Mouse (Mus musculus) brain, adult 10 weeks (tissue): ENCODE results near the gene Adam15. TPM values are rescaled to one million over a fixed set of nuclear protein-coding genes. Genes with fewer than 3 reads are reported as not detected.

ENCODE experiments used
- polyA plus RNA-seq: library from polyadenylated mRNA; stranded (reverse); fragments of 350-450 nt; fragmentation: Illumina TruSeq; extraction: RNeasy Lipid Tissue Mini Kit (QIAGEN cat#74804); gene quantifications from one replicate; pipeline ENCODE4 v1.2.3, GENCODE M21; 2015; ENCODE audit warnings: low read depth, low replicate concordance

Gene Adam15
- 137 TPM for polyA plus RNA-seq

GRCm38 (mm10) chr3:89349869-89350501 is at the start of gene Adam15:
Gene Adam15, minus strand, starts transcription at chr3:89349996.

GRCm38 (mm10) chr3:89394006-89394893 is 44.5 kb upstream of the Adam15 start, which contains the start of gene Zbtb7b:
Gene Zbtb7b, minus strand, starts transcription at chr3:89394776.

GRCm38 (mm10) chr3:89365153-89365485 is 15.3 kb upstream of the Adam15 start, which contains the start of gene Dcst1:
Gene Dcst1, minus strand, starts transcription at chr3:89365253.

GRCm38 (mm10) chr3:89361675-89362074 is 11.9 kb upstream of the Adam15 start, which contains the start of gene Dcst2:
Gene Dcst2, plus strand, starts transcription at chr3:89361975.

GRCm38 (mm10) chr3:89337721-89338578 is 11.8 kb downstream of the Adam15 start, which contains the start of gene Efna4:
Gene Efna4, minus strand, starts transcription at chr3:89338028.

GRCm38 (mm10) chr3:89322514-89323165 is 27.2 kb downstream of the Adam15 start, which contains the start of gene Efna3:
Gene Efna3, minus strand, starts transcription at chr3:89322965.

Other genes starting within 250 kb of the Adam15 start
- gene Gm43738, start 248.9 kb downstream of the Adam15 start, polyA plus RNA-seq: not detected
- 98.7 TPM for gene Fdps, start 248.0 kb downstream of the Adam15 start, polyA plus RNA-seq
- gene Pklr, start 213.9 kb downstream of the Adam15 start, polyA plus RNA-seq: not detected
- 8.9 TPM for gene Hcn3, start 189.8 kb downstream of the Adam15 start, polyA plus RNA-seq
- 35.8 TPM for gene Clk2, start 185.2 kb downstream of the Adam15 start, polyA plus RNA-seq
- 70.0 TPM for gene Scamp3, start 172.5 kb downstream of the Adam15 start, polyA plus RNA-seq
- 38.8 TPM for gene Fam189b, start 166.9 kb downstream of the Adam15 start, polyA plus RNA-seq
- gene Gba, start 147.1 kb downstream of the Adam15 start, polyA plus RNA-seq: 53.9 TPM
- 26.1 TPM for gene Thbs3, start 134.8 kb downstream of the Adam15 start, polyA plus RNA-seq
- gene Mtx1, start 122.9 kb downstream of the Adam15 start, polyA plus RNA-seq: 99.5 TPM
- 0.33 TPM for gene Muc1, start 120.9 kb downstream of the Adam15 start, polyA plus RNA-seq
- gene Krtcap2, start 104.0 kb downstream of the Adam15 start, polyA plus RNA-seq: 68.5 TPM
- gene Trim46, start 103.7 kb downstream of the Adam15 start, polyA plus RNA-seq: 53.6 TPM
- 107 TPM for gene Dpm3, start 90.6 kb downstream of the Adam15 start, polyA plus RNA-seq
- 61.6 TPM for gene Slc50a1, start 79.4 kb downstream of the Adam15 start, polyA plus RNA-seq
- gene Efna1, start 68.9 kb downstream of the Adam15 start, polyA plus RNA-seq: 9.0 TPM
- gene Efna3, start 27.0 kb downstream of the Adam15 start, polyA plus RNA-seq: 43.7 TPM
- not detected for gene Efna4, start 12.0 kb downstream of the Adam15 start, polyA plus RNA-seq
- gene Dcst2, start 12.0 kb upstream of the Adam15 start, polyA plus RNA-seq: 0.19 TPM
- gene Dcst1, start 15.3 kb upstream of the Adam15 start, polyA plus RNA-seq: not detected
- 17.3 TPM for gene Zbtb7b, start 44.8 kb upstream of the Adam15 start, polyA plus RNA-seq
- 5.2 TPM for gene Lenep, start 52.8 kb upstream of the Adam15 start, polyA plus RNA-seq
- 29.1 TPM for gene Flad1, start 61.9 kb upstream of the Adam15 start, polyA plus RNA-seq
- gene Cks1b, start 68.4 kb upstream of the Adam15 start, polyA plus RNA-seq: 4.6 TPM
- gene Shc1, start 68.4 kb upstream of the Adam15 start, polyA plus RNA-seq: 11.6 TPM
- gene Pygo2, start 80.2 kb upstream of the Adam15 start, polyA plus RNA-seq: 35.5 TPM
- gene Pbxip1, start 86.7 kb upstream of the Adam15 start, polyA plus RNA-seq: 34.8 TPM
- 72.8 TPM for gene Pmvk, start 104.5 kb upstream of the Adam15 start, polyA plus RNA-seq
- gene Kcnn3, start 170.2 kb upstream of the Adam15 start, polyA plus RNA-seq: 12.7 TPM